Mouse (Mus musculus) limb, embryonic 15.5 days (tissue): ENCODE measurements around the gene Matn3. TPM values are rescaled to one million over a fixed set of nuclear protein-coding genes. Genes with fewer than 3 reads are reported as not detected.
A peak's percentile ranks its signal among the peaks of the same experiment; 100 is the strongest.
"Not testable (repeated sequence)": the region's sequence is repeated elsewhere in the genome, so short reads cannot be mapped to it uniquely, and the experiment has no call there.

ENCODE experiments used
- ATAC-seq: fragments of 200-750 bp; cut with Nextera tagmentation; 2 replicates; pipeline ENCODE4 v1.8.0; 2017; ENCODE audit warnings: low read depth, moderate TSS enrichment; ENCODE audit not compliant: insufficient number of reproducible peaks, low FRiP score, low TSS enrichment
- H3K27ac ChIP-seq: fragments of 300-500 bp; sonication (generic); 2 replicates; pipeline ENCODE4 v1.5.1; 2015; ENCODE audit warnings: moderate library complexity, mild to moderate bottlenecking, inconsistent platforms
- H3K27me3 ChIP-seq: fragments of 300-500 bp; sonication (generic); 2 replicates; pipeline ENCODE4 v1.6.1; 2015; ENCODE audit warnings: inconsistent platforms
- H3K36me3 ChIP-seq: fragments of 300-500 bp; sonication (generic); 2 replicates; pipeline ENCODE4 v1.6.1; 2015; ENCODE audit warnings: inconsistent platforms
- H3K4me1 ChIP-seq: fragments of 300-500 bp; sonication (generic); 2 replicates; pipeline ENCODE4 v1.6.1; 2015; ENCODE audit warnings: inconsistent platforms
- H3K4me2 ChIP-seq: fragments of 300-500 bp; sonication (generic); 2 replicates; pipeline ENCODE4 v1.6.1; 2015; ENCODE audit warnings: mild to moderate bottlenecking, inconsistent platforms
- H3K4me3 ChIP-seq: fragments of 300-500 bp; sonication (generic); 2 replicates; pipeline ENCODE4 v1.5.1; 2015; ENCODE audit warnings: mild to moderate bottlenecking, inconsistent platforms
- H3K9ac ChIP-seq: fragments of 300-500 bp; sonication (generic); 2 replicates; pipeline ENCODE4 v1.6.1; 2015; ENCODE audit warnings: inconsistent platforms
- H3K9me3 ChIP-seq: fragments of 300-500 bp; sonication (generic); 2 replicates; pipeline ENCODE4 v1.6.1; 2016; ENCODE audit warnings: inconsistent platforms
- WGBS: fragments of 180-500 bp; shearing (Covaris S2); methylation state at CpG from one replicate; pipeline ENCODE4 v1.1.7; 2015; 5-methylcytosine and 5-hydroxymethylcytosine counted together
- polyA plus RNA-seq: library from polyadenylated mRNA; unstranded; fragments of >200 nt; fragmentation: Nextera tagmentation; extraction: Ambion mirVana; gene quantifications from 2 replicates; pipeline ENCODE4 v1.2.1, GENCODE M21; 2015

Gene Matn3
- polyA plus RNA-seq, 1 experiment from 2014 or later, result 62.4 TPM

DNA sequence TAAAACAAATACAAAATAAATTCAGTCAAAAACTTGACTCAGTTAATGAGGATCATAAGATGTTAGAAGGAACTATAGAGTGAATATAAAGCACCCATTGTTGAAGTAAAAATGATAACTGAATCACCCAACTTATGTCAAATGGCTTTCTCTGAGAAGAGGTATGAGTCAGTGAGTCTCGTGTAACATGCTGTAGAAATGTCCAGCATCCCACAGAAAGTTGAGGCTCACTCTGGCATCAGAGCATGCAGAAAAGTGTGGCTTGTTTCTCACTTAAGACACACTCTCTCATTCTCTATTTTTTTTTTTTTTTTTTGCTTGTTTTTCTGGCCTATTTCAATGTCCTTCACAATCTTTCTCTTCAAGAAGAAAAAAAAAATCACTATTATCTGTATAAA lies 26.7 kb upstream of the Matn3 start:
- Histone ChIP-seq H3K36me3 (peaks cover 5% of the 10 kb centered on the region), H3K27me3 (no peaks in the 10 kb centered on the region), H3K4me2 (peak overlapping the region; percentile 32), H3K9ac (no peak overlapping the region), H3K4me1 (peaks cover 26% of the 10 kb centered on the region), H3K27ac (peak overlapping the region; percentile 100), H3K9me3 (no peaks in the 10 kb centered on the region), H3K4me3 (peak overlapping the region; percentile 81)
- WGBS, result 14% methylated on average over 1 of the region's 1 CpGs
- ATAC-seq, result no peak

DNA sequence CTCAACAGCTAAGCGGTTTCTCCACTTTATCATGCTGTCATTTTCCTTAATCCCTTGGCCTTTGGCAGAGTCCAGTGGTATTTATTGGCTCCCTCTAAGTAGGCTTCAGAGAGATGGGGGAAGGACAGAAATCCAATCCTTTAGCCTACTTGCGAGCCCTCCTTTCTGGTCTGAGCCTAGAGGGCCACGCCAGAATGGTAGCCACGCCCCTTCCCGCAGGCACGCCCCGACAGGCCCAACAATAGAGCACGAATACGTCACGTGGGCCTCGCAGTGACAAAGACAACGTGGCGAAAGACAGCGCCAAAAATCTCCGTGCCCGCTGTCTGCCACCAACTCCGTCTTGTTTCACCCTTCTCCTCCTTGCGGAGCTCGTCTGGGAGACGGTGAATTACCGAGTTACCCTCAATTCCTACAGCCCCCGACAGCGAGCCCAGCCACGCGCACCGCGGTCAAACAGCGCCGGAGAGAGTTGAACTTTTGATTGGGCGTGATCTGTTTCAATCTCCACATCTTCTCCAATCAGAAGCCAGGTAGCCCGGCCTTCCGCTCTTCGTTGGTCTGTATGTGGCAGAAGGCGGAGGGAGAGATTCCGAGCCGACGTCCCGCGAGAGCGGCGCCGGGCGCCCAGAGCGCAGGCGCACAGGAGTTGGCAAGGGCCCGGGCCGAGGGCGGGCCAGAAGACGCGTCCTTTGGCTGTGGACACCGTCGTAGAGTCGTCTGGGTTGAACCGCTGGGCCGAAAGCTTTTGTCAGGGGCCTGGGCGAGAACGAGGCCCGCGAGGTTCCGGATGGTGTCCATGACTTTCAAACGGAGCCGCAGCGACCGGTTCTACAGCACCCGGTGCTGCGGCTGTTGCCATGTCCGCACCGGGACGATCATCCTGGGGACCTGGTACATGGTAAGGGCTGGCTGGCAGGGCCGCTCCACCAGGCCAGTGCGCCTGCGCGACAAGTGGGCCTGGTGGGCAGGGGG lies 26.0 kb upstream of the Matn3 start, which contains the start of gene Laptm4a:
Gene Laptm4a (plus strand): TSS at position 271 of the 975 bp plus-strand sequence.
- no peaks in the 10 kb centered on the region for H3K9me3 ChIP-seq
- peak within 1 kb of the TSS; percentile 90 for H3K9ac ChIP-seq
- H3K27ac ChIP-seq, result peak within 1 kb of the TSS; percentile 100
- peaks cover 7% of the 10 kb centered on the region for H3K36me3 ChIP-seq
- H3K4me2 ChIP-seq, result peak within 1 kb of the TSS; percentile 52
- peak; percentile 98 for ATAC-seq
- peaks cover 22% of the 10 kb centered on the region for H3K4me1 ChIP-seq
- H3K4me3 ChIP-seq, result peak within 1 kb of the TSS; percentile 81
- no peaks in the 10 kb centered on the region for H3K27me3 ChIP-seq
- under 1% methylated on average over 73 of the region's 73 CpGs for WGBS

DNA sequence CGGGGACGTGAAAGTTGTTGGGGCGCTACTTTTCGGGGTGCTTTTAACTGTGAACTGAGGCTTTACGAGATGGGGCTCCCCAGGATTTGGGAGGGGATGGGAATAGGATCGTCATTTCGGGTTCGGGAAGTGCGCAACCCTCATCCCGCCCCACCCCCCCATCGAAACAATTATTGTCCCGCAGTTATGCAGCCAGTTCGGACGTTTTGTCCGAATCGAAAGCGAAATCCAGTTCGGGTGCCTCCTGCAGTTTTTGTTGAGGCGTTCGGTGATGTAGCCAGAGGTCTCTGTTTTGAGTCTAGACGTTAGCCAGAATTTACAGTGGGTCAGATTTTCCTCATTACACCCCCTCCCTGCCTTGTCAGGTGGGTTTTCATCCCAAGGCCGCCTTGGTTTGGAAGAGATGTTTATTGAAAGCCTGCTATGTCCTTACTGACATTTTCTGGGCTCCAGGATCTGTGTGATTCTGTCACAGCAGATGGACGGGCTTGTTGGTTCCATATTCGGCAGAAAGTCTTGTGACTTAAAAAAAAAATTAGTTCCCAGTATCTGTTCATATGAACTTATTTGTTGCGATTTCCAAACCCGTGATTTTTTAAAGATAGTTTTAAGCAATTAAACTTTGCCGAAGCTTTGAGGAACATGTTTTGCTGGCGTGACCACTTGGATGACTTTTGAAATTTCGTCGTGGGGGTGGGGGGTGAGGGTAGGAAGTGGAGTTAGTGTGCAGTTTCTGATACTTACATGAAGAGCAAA lies 25.2 kb upstream of the Matn3 start:
- Histone ChIP-seq H3K4me1 (peaks cover 22% of the 10 kb centered on the region), H3K9ac (peak overlapping the region; percentile 90), H3K4me2 (peak overlapping the region; percentile 52), H3K27ac (peak overlapping the region; percentile 100), H3K9me3 (no peaks in the 10 kb centered on the region), H3K36me3 (peaks cover 7% of the 10 kb centered on the region), H3K4me3 (peak overlapping the region; percentile 81), H3K27me3 (no peaks in the 10 kb centered on the region)
- WGBS, result 1% methylated on average over 30 of the region's 30 CpGs
- no peak for ATAC-seq

DNA sequence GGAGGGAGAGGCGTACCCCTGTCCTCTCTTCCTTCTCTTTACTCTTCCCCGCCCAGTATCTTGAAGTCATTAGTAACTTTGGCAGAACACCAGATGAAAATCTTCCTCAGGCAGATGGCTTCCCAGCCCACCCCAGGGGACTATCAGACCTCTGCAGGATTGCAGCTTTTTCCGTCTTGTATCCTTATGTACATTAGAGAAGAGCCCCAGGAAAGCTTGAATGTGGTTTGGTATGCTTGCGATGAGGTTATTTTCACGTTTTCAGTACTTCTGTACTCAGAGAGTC lies 24.7 kb upstream of the Matn3 start:
- peaks cover 7% of the 10 kb centered on the region for H3K36me3 ChIP-seq
- H3K9me3 ChIP-seq, result no peaks in the 10 kb centered on the region
- H3K27me3 ChIP-seq, result no peaks in the 10 kb centered on the region
- H3K4me3 ChIP-seq, result peak overlapping the region; percentile 81
- peak overlapping the region; percentile 100 for H3K27ac ChIP-seq
- ATAC-seq, result no peak
- H3K4me1 ChIP-seq, result peaks cover 24% of the 10 kb centered on the region
- peak overlapping the region; percentile 90 for H3K9ac ChIP-seq
- H3K4me2 ChIP-seq, result peak overlapping the region; percentile 52
- WGBS, result 9% methylated on average over 5 of the region's 5 CpGs

DNA sequence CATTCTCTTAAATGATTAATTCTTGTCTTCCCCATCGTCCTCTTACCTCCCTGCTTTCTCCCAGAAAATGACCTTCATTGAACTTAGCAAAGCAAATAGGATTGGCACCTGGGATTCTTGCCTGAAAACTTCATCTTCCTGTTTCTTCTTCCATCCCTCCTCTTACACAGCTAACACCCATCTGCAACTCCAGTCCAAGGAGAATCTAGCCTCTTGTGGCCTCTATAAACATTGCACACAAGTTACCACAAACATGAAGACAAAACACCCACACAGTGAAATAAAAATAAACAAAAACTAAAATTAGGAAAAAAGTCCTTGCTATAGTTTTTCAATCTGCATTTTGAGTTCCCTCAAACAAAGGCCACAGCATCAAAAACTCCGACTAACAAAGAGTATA lies 24.1 kb upstream of the Matn3 start:
- peaks cover 7% of the 10 kb centered on the region for H3K36me3 ChIP-seq
- peak overlapping the region; percentile 52 for H3K4me2 ChIP-seq
- H3K27ac ChIP-seq, result peak overlapping the region; percentile 100
- H3K4me3 ChIP-seq, result peak overlapping the region; percentile 81
- H3K9me3 ChIP-seq, result no peaks in the 10 kb centered on the region
- no peak overlapping the region for H3K9ac ChIP-seq
- no peak for ATAC-seq
- peaks cover 27% of the 10 kb centered on the region for H3K4me1 ChIP-seq
- 35% methylated on average over 2 of the region's 2 CpGs for WGBS
- H3K27me3 ChIP-seq, result no peaks in the 10 kb centered on the region

DNA sequence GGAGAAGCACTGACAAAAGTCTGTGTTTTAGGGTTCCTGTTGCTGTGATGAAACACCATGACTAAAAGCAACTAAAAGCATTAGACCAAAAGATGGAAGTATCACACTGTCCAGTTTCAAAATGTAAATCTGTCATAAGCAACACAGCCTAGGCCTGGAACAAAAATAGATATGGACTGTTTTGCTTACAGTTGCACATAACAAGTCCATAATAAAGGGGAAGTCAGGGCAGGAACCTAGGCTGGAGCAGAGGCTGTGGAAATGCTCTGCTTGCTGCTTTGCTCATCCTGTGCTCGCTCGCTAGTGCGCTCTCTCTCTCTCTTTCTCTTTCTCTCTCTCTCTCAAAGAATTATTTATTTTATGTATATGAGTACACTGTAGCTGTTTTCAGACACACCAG lies 20.1 kb upstream of the Matn3 start:
- Histone ChIP-seq H3K4me1 (peaks cover 43% of the 10 kb centered on the region), H3K9me3 (no peaks in the 10 kb centered on the region), H3K36me3 (peaks cover 7% of the 10 kb centered on the region), H3K9ac (no peak overlapping the region), H3K4me3 (no peak overlapping the region), H3K4me2 (no peak overlapping the region), H3K27ac (no peak overlapping the region), H3K27me3 (no peaks in the 10 kb centered on the region)
- no peak for ATAC-seq
- 97% methylated on average over 3 of the region's 3 CpGs for WGBS

DNA sequence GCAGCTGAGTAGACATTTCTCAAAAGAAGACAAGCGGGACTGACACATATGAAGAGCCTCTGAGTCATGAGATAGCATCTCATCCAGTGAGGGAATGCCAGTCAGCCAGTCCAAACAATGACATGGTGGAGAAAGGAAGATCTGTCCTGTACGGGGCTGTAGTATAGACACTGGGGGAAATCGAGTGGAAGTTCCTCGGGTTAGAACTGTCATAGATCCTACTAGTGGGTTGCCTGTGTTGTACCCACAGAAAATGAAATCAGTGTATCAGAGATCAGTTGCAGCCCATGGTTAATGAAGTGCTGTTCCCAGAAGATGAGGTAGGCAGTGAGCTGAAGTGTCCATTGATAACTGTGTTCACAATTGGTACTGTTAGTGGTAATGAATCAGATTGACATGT lies 19.0 kb upstream of the Matn3 start:
- H3K4me1 ChIP-seq, result peaks cover 38% of the 10 kb centered on the region

DNA sequence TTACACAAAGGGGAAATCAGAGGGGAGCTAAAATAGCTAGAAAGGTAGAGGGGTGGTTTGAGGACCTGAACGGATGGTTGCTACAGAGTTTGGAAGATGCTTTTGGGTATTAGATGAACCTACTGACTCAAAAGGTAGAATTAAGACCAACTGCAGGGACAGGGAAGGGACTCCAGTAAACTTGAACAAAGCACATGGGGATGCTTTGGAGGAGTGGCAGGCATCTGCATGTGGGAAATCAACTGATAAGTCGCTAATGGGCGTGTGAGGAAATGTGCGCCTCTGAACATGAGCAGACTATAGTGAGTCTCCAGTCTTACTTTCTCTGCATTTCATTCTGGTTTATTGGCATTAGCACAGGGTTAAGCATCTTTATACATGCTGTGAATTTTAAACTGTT lies 16.6 kb upstream of the Matn3 start:
- Histone ChIP-seq H3K36me3 (peaks cover 26% of the 10 kb centered on the region), H3K4me3 (no peak overlapping the region), H3K9me3 (no peaks in the 10 kb centered on the region)

More for the DNA sequence above, 19.0 kb upstream of the Matn3 start:
- H3K27me3 ChIP-seq, result no peaks in the 10 kb centered on the region
- H3K4me3 ChIP-seq, result no peak overlapping the region
- 78% methylated on average over 4 of the region's 4 CpGs for WGBS
- H3K9ac ChIP-seq, result no peak overlapping the region
- peaks cover 13% of the 10 kb centered on the region for H3K36me3 ChIP-seq
- no peak overlapping the region for H3K27ac ChIP-seq
- H3K9me3 ChIP-seq, result no peaks in the 10 kb centered on the region
- no peak overlapping the region for H3K4me2 ChIP-seq
- no peak for ATAC-seq

DNA sequence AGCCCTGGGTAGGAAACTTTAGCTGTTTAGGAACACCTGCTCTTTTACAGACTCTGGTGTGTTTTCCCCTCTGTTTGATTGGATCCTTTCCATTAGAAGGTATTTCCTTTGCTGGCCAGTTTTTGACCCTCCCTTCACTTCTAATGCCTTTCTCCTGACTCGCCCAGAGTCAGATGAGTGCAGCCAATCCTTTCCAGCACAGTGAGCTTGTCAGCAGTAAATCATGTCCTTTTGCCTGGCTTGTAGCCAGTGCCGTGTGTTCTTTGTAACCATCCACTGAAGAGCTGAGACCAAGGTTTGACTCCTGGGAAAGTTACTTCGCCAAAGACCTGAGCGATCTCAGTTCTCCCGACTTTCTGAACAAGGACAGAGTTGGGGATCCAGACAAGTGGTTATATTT lies 12.4 kb upstream of the Matn3 start:
- peaks cover 59% of the 10 kb centered on the region for H3K36me3 ChIP-seq
- H3K4me1 ChIP-seq, result peaks cover 12% of the 10 kb centered on the region; the same call in 1 of the 2 replicates
- 60% methylated on average over 5 of the region's 5 CpGs for WGBS
- H3K27me3 ChIP-seq, result no peaks in the 10 kb centered on the region
- no peaks in the 10 kb centered on the region for H3K9me3 ChIP-seq
- no peak overlapping the region for H3K9ac ChIP-seq
- no peak overlapping the region for H3K4me2 ChIP-seq
- no peak for ATAC-seq
- no peak overlapping the region for H3K27ac ChIP-seq
- no peak overlapping the region for H3K4me3 ChIP-seq

More for the DNA sequence above, 16.6 kb upstream of the Matn3 start:
- Histone ChIP-seq H3K4me2 (no peak overlapping the region), H3K27ac (no peak overlapping the region), H3K27me3 (no peaks in the 10 kb centered on the region), H3K9ac (no peak overlapping the region), H3K4me1 (peaks cover 25% of the 10 kb centered on the region; the same call in 1 of the 2 replicates)
- ATAC-seq, result no peak
- 78% methylated on average over 4 of the region's 4 CpGs for WGBS

DNA sequence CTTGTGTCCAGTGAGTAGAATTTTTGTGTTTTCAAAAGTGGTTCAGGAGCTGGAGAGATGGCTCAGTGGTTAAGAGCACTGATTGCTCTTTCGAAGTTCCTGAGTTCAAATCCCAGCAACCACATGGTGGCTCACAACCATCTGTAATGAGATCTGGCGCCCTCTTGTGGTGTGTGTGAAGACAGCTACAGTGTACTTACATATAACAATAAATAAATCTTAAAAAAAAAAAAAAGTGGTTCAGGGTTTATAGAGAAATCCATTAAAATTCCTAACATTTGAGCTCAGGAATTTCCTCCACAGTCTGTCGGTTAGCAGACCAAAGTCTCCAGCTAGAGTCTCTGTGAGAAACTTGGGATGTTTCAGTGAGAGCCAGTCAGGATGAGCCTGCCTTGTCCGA lies 11.5 kb upstream of the Matn3 start:
- 55% methylated on average over 4 of the region's 4 CpGs for WGBS
- not testable (repeated sequence) for H3K9ac ChIP-seq, H3K4me3 ChIP-seq, H3K9me3 ChIP-seq, ATAC-seq, H3K27me3 ChIP-seq, H3K4me1 ChIP-seq, H3K27ac ChIP-seq, H3K4me2 ChIP-seq
- H3K36me3 ChIP-seq, result peaks cover 59% of the 10 kb centered on the region

DNA sequence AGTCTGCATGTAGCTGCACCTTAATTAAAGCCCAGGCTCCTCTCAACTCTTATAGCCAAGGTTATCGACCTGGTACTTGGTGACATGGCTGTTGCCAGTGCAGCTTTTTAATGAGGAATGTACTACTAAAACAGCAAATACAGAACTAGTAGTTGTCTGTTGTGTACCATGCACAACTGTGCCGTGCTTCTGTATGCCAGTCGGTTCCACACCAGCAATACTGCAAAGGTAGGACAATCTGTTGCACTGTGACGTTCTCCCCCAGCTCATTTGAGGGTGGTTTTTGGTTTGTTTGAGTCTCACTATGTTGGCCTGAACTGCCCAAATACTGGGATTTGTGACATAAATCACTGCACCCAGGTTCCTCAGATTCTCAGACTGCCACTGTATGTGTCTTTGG lies 8.2 kb upstream of the Matn3 start:
- Histone ChIP-seq H3K4me3 (no peak overlapping the region), H3K4me2 (no peak overlapping the region), H3K27me3 (no peaks in the 10 kb centered on the region), H3K9me3 (no peaks in the 10 kb centered on the region), H3K4me1 (0 out of 2 replicates have a peak, but pooled peaks cover 4% of the 10 kb centered on the region), H3K36me3 (peaks cover 50% of the 10 kb centered on the region), H3K9ac (no peak overlapping the region), H3K27ac (no peak overlapping the region)
- no peak for ATAC-seq
- WGBS, result 92% methylated on average over 4 of the region's 4 CpGs
